Mouse (Mus musculus) liver, embryonic 14.5 days (tissue): ENCODE measurements at regions not wholly inside any gene's neighbourhood (a gene's known extent, or its start where the extent isn't known, plus 50 kb on each side); places are given as distances from the start of the nearest gene placed in this dataset.

Experiments
- ATAC-seq: fragments of 200-750 bp; cut with Nextera tagmentation; 2 replicates; pipeline ENCODE4 v1.8.0; 2017; ENCODE audit warnings: moderate number of reproducible peaks, mild to moderate bottlenecking, moderate library complexity; ENCODE audit not compliant: insufficient read depth
- DNase-seq, 3 experiments: peaks; one replicate each; pipeline ENCODE4 v3.0.0-alpha.2; 2012 to 2013; ENCODE audit warnings: low read depth in 3 of 3, low spot score in 3 of 3
- H3K27ac ChIP-seq: fragments of 300-500 bp; sonication (generic); 2 replicates; pipeline ENCODE4 v1.5.1; 2014; ENCODE audit warnings: moderate library complexity, mild to moderate bottlenecking, control low read depth, inconsistent platforms
- H3K27me3 ChIP-seq: fragments of 300-500 bp; sonication (generic); 2 replicates; pipeline ENCODE4 v1.6.1; 2014; ENCODE audit warnings: mild to moderate bottlenecking, low read length, moderate library complexity; ENCODE audit not compliant: control insufficient read depth, insufficient read depth
- H3K36me3 ChIP-seq: fragments of 300-500 bp; sonication (generic); replicated peaks from 2 replicates; pipeline ENCODE4 v1.6.1; 2014; ENCODE audit warnings: low read depth; ENCODE audit not compliant: control insufficient read depth, insufficient read depth
- H3K4me1 ChIP-seq, 2 experiments: fragments of 200-500 bp in 1 of 2; fragments of 300-500 bp in 1 of 2; sonication (generic) in 1 of 2; replicated peaks; 2 replicates each; pipeline ENCODE4 v1.6.1; 2012 to 2014; ENCODE audit warnings: antibody characterized with exemption in 1 of 2, inconsistent platforms in 1 of 2, low read length in 1 of 2; ENCODE audit not compliant: control insufficient read depth in 2 of 2, insufficient read depth in 2 of 2
- H3K4me2 ChIP-seq: fragments of 300-500 bp; sonication (generic); 2 replicates; pipeline ENCODE4 v1.6.1; 2014; ENCODE audit warnings: low read depth, mild to moderate bottlenecking, control low read depth, moderate library complexity
- H3K4me3 ChIP-seq, 2 experiments: fragments of 200-500 bp in 1 of 2; fragments of 300-500 bp in 1 of 2; sonication (generic) in 1 of 2; 2 replicates each; pipeline ENCODE4 v1.5.1; 2012 to 2014; ENCODE audit warnings: low read depth in 2 of 2, low read length in 2 of 2, mild to moderate bottlenecking in 2 of 2, control low read depth in 1 of 2, inconsistent platforms in 1 of 2, moderate library complexity in 1 of 2; ENCODE audit not compliant: insufficient read depth in 1 of 2
- H3K9ac ChIP-seq: fragments of 300-500 bp; sonication (generic); replicated peaks from 2 replicates; pipeline ENCODE4 v1.6.1; 2014; ENCODE audit warnings: mild to moderate bottlenecking, control low read depth, moderate library complexity
- H3K9me3 ChIP-seq: fragments of 300-500 bp; sonication (generic); 2 replicates; pipeline ENCODE4 v1.6.1; 2016; ENCODE audit warnings: low read length, mixed read lengths; ENCODE audit not compliant: control insufficient read depth
- CTCF ChIP-seq: IDR thresholded peaks from 2 replicates; pipeline ENCODE4 v1.5.1; 2016; ENCODE audit warnings: antibody characterized with exemption, low read depth, control low read depth
- EP300 ChIP-seq: IDR thresholded peaks from 2 replicates; pipeline ENCODE4 v1.6.1; 2016; ENCODE audit warnings: antibody characterized with exemption, low read depth
- WGBS: fragments of 180-500 bp; shearing (Covaris S2); extraction: QIAGEN DNeasy Blood & Tissue Kit; methylation state at CpG from one replicate; pipeline ENCODE4 v1.1.7; 2014; ENCODE audit not compliant: insufficient replicate concordance; 5-methylcytosine and 5-hydroxymethylcytosine counted together

DNA sequence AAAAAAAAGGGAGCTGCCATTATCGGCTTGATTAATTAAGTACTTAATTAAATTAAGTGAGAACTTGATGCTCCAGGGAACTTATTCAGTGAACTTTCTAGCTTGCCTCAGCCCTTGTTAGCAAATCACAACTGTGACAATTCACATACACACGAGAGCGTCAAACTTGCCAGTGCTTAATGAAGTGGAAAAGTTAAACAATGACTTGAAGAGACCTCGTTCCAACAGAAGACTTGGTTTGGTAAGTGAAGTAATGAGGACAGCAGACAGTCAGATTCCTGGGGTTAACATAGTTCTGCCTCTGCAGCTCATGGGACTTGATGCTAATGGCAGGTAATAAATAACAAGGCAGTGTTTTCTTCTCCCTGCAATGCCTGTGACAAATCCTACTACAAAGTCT lies 148.6 kb upstream of the Cpne8 start:
- no peak overlapping the region for H3K9ac ChIP-seq
- no peaks in the 10 kb centered on the region for H3K9me3 ChIP-seq
- TF ChIP-seq EP300 (no peak), CTCF (no peak)
- no peaks in the 10 kb centered on the region for H3K36me3 ChIP-seq
- DNase-seq, result no peak
- H3K27me3 ChIP-seq, result no peaks in the 10 kb centered on the region
- H3K4me2 ChIP-seq, result no peak overlapping the region
- no peak overlapping the region for H3K27ac ChIP-seq
- H3K4me1 ChIP-seq, result no peaks in the 10 kb centered on the region
- ATAC-seq, result no peak
- H3K4me3 ChIP-seq, result no peak overlapping the region
- WGBS, result 44% methylated on average over 4 of the region's 4 CpGs

DNA sequence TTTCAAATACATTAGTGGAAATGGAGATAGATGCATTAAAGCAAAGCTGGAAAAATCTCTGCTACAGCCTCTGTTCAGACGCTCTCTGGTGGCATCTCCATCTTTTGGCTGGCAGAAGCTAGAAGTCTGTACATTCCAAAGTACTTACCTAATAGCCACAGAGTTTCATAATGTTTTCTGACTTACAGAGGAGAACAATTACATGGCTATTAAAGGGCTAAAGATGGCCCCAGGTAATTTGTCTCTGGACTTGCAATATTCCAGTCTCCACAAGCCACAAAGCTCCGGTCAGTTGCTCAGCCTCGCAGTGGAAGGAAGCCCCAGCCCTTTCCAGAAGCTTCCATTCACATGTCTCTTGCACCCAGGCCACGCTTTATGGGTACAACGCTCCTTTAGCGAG lies 143.1 kb upstream of the Cpne8 start:
- Histone ChIP-seq H3K9ac (no peak overlapping the region), H3K36me3 (no peaks in the 10 kb centered on the region), H3K9me3 (no peaks in the 10 kb centered on the region), H3K4me1 (no peaks in the 10 kb centered on the region), H3K4me3 (no peak overlapping the region), H3K4me2 (no peak overlapping the region), H3K27ac (no peak overlapping the region), H3K27me3 (no peaks in the 10 kb centered on the region)
- 64% methylated on average over 6 of the region's 6 CpGs for WGBS
- ATAC-seq (no peak), DNase-seq (no peak)
- TF ChIP-seq CTCF (no peak), EP300 (no peak)

DNA sequence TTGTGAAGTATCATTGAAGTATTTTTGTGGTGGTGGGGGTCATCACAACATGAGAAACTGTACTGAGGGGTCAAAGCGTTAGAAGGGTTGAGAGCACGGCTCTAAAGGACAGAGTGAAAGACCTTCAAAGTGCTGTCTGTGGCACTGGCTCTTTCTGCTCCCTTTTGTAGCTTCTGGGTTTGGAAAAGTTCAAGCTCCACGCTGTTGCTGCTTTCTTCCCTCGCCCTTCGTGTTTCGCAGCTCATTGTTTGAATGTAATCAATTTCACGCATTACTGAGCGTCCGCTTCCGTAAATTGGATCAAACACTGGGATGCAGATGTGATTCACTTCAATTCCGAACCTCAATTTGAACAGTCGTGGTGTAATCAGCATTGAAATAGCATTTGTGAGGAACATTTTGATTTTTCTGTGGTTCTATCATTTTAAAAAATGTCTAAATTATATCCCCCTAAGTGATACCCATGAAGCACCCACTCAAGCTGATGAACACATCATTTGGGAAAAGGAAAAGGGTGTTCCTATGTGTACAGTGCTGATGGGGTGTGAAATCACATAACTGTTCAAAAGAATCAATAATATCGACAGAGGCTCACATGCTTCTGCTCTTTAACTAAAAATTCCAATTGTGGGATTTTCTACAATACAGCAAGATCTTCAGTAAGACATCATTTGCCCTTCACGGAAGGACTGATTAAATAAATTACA lies 140.9 kb upstream of the Cpne8 start:
- H3K36me3 ChIP-seq, result no peaks in the 10 kb centered on the region
- 71% methylated on average over 14 of the region's 14 CpGs for WGBS
- ATAC-seq (no peak), DNase-seq (no peak)
- no peaks in the 10 kb centered on the region for H3K4me1 ChIP-seq
- H3K4me3 ChIP-seq, result no peak overlapping the region
- H3K9ac ChIP-seq, result no peak overlapping the region
- H3K9me3 ChIP-seq, result no peaks in the 10 kb centered on the region
- no peak overlapping the region for H3K27ac ChIP-seq
- no peak for TF ChIP-seq EP300
- TF ChIP-seq CTCF, result no peak
- H3K27me3 ChIP-seq, result no peaks in the 10 kb centered on the region
- no peak overlapping the region for H3K4me2 ChIP-seq

DNA sequence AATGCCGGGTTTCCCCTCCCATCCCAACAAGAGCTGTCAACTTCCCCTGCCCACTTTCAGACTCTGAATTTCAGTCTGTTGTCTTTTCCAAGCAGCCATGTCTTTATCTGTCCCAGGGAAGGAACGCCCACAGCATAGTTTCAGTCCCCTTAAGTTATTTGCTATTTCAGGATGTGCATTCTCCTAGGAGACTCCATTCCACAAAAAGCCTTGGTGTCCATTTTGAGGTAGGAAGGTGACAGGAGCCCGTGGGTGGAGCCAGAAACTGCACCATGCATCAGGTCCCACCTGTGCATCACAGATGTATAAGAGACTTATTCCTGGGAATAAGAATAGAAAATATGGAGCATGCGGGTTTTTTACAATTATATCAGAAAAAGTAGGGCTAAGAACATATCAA lies 138.9 kb upstream of the Cpne8 start:
- no peaks in the 10 kb centered on the region for H3K36me3 ChIP-seq
- TF ChIP-seq CTCF (no peak), EP300 (no peak)
- H3K27ac ChIP-seq, result no peak overlapping the region
- H3K4me3 ChIP-seq, result no peak overlapping the region
- H3K27me3 ChIP-seq, result no peaks in the 10 kb centered on the region
- H3K4me2 ChIP-seq, result no peak overlapping the region
- 35% methylated on average over 4 of the region's 4 CpGs for WGBS
- no peak for DNase-seq
- H3K9ac ChIP-seq, result no peak overlapping the region
- H3K4me1 ChIP-seq, result no peaks in the 10 kb centered on the region
- no peak for ATAC-seq
- no peaks in the 10 kb centered on the region for H3K9me3 ChIP-seq

DNA sequence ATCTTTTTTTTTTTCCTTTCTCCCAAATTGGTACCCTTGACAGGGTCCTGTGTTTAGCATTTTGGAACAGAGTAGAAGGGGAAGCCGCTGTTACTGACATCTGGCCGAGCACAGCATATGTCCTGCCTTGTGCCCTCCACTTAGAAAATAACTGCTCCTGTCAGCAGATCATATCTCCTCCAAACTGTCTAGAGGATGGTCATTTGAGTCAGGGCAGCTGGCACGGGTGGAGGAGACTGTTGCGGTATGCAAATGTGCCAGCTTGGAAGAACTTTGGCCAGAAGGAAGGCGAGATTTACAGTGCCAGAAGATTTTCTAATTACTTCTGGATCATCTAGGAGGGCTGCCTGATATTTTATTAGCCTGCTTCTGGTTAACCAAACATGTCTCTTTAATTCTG lies 134.7 kb upstream of the Cpne8 start:
- H3K4me1 ChIP-seq, result no peaks in the 10 kb centered on the region
- H3K4me3 ChIP-seq, result no peak overlapping the region
- H3K36me3 ChIP-seq, result no peaks in the 10 kb centered on the region
- no peak overlapping the region for H3K9ac ChIP-seq
- no peaks in the 10 kb centered on the region for H3K9me3 ChIP-seq
- no peak overlapping the region for H3K27ac ChIP-seq
- no peaks in the 10 kb centered on the region for H3K27me3 ChIP-seq
- 59% methylated on average over 5 of the region's 5 CpGs for WGBS
- no peak overlapping the region for H3K4me2 ChIP-seq
- TF ChIP-seq CTCF (no peak), EP300 (no peak)
- ATAC-seq, result no peak
- DNase-seq, result no peak
